Mouse (Mus musculus) small intestine, adult 2 months (tissue): ENCODE results near the gene Dst.

Source experiments
- CTCF ChIP-seq: fragments of 200-500 bp; IDR thresholded peaks from 2 replicates; pipeline ENCODE4 v1.5.1; 2012; ENCODE audit warnings: low read depth, mild to moderate bottlenecking, control low read depth, inconsistent platforms, low read length, moderate library complexity, mixed read lengths; ENCODE audit not compliant: insufficient replicate concordance, insufficient read length; ENCODE audit errors: extremely low read depth
- POLR2A ChIP-seq: fragments of 200-500 bp; IDR thresholded peaks from 2 replicates; pipeline ENCODE4 v1.6.1; 2012; ENCODE audit warnings: low read depth, mild to moderate bottlenecking, control low read depth, inconsistent platforms, low read length, moderate library complexity

DNA sequence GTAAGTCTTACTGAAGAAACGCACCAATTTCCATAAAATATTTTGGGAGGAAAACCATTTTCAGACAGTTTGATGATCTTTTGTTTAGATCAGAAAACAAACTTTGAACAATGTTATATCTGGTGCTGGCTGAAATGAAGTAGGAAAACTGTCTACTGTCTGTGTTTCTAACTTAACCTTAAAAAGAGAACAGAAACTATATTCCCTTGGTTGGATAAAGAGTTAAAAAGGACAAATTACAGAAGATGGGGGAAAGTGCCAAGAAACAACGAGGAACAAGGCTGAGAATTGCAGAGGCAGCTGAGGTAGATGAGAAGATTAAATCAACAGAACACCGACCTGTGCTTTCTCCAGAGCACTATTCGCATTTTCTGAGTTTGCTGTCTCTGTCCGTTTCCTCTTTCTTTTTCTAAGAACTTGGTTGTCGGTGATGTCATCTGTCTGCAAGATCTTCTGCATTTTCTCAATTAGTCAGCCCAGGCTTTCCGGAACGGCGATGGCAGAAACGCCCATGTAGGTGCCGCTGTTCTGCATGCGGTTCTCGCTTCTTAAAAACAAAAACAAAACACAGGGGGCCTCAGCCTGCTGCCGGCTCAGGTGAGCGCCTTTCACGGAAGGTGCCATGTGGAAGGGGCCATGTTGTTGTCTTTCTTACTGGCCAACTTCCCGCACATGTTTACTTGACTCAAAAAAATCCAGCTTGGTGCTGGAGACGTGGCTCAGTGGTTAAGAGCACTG, 24.8 kb upstream of the Dst start:
- TF ChIP-seq POLR2A (no peak), CTCF (no peak)
